Mouse (Mus musculus) stomach, embryonic 15.5 days (tissue): ENCODE results near the gene Lyst. TPM values are rescaled to one million over a fixed set of nuclear protein-coding genes. Genes with fewer than 3 reads are reported as not detected.
"Not testable (repeated sequence)": the region's sequence is repeated elsewhere in the genome, so short reads cannot be mapped to it uniquely, and the experiment has no call there.

ENCODE experiments used
- ATAC-seq: fragments of 200-750 bp; cut with Nextera tagmentation; 2 replicates; pipeline ENCODE4 v1.8.0; 2017; ENCODE audit warnings: low read depth, moderate number of reproducible peaks, moderate TSS enrichment; ENCODE audit not compliant: insufficient read depth, low FRiP score
- H3K27ac ChIP-seq: fragments of 300-500 bp; sonication (generic); 2 replicates; pipeline ENCODE4 v1.5.1; 2015; ENCODE audit warnings: mild to moderate bottlenecking, inconsistent platforms
- H3K27me3 ChIP-seq: fragments of 300-500 bp; sonication (generic); replicated peaks from 2 replicates; pipeline ENCODE4 v1.6.1; 2015; ENCODE audit warnings: inconsistent platforms
- H3K36me3 ChIP-seq: fragments of 300-500 bp; sonication (generic); 2 replicates; pipeline ENCODE4 v1.6.1; 2015; ENCODE audit warnings: inconsistent platforms
- H3K4me1 ChIP-seq: fragments of 300-500 bp; sonication (generic); 2 replicates; pipeline ENCODE4 v1.6.1; 2015; ENCODE audit warnings: inconsistent platforms
- H3K4me2 ChIP-seq: fragments of 300-500 bp; sonication (generic); 2 replicates; pipeline ENCODE4 v1.6.1; 2015; ENCODE audit warnings: mild to moderate bottlenecking, inconsistent platforms
- H3K4me3 ChIP-seq: fragments of 300-500 bp; sonication (generic); replicated peaks from 2 replicates; pipeline ENCODE4 v1.5.1; 2015; ENCODE audit warnings: inconsistent platforms
- H3K9ac ChIP-seq: fragments of 300-500 bp; sonication (generic); 2 replicates; pipeline ENCODE4 v1.6.1; 2015; ENCODE audit warnings: inconsistent platforms
- H3K9me3 ChIP-seq: fragments of 300-500 bp; sonication (generic); 2 replicates; pipeline ENCODE4 v1.6.1; 2016; ENCODE audit warnings: inconsistent platforms
- WGBS: fragments of 180-500 bp; shearing (Covaris S2); methylation state at CpG from one replicate; pipeline ENCODE4 v1.1.7; 2015; 5-methylcytosine and 5-hydroxymethylcytosine counted together
- polyA plus RNA-seq: library from polyadenylated mRNA; unstranded; fragments of >200 nt; fragmentation: Nextera tagmentation; extraction: Ambion mirVana; gene quantifications from 2 replicates; pipeline ENCODE4 v1.2.1, GENCODE M21; 2015

Gene Lyst
- polyA plus RNA-seq, 1 experiment from 2014 or later: 6.6 TPM

DNA sequence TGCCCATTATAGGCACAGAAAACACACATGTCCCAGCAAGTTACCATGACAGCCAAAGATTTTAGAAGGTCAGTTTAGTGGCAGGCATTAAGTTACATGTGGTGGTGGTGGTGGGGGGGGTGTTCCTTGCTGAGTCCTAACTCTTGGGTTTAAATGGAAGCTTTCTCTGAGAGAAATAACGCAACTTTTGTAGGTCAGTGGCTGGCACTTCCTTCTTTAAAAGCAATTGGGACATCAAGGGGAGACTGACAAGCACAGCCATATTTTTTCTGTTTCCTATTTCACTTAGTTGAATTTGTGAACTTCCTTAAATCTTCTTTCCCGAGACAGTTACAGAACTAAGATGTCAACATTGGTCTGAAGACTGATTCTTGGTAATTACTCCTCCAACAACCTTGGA lies 75.9 kb downstream of the Lyst start:
- not testable (repeated sequence) for H3K27me3 ChIP-seq, H3K4me2 ChIP-seq, ATAC-seq, H3K4me3 ChIP-seq, H3K9ac ChIP-seq, H3K27ac ChIP-seq, H3K4me1 ChIP-seq, H3K9me3 ChIP-seq, H3K36me3 ChIP-seq
- 74% methylated on average over 2 of the region's 2 CpGs for WGBS

DNA sequence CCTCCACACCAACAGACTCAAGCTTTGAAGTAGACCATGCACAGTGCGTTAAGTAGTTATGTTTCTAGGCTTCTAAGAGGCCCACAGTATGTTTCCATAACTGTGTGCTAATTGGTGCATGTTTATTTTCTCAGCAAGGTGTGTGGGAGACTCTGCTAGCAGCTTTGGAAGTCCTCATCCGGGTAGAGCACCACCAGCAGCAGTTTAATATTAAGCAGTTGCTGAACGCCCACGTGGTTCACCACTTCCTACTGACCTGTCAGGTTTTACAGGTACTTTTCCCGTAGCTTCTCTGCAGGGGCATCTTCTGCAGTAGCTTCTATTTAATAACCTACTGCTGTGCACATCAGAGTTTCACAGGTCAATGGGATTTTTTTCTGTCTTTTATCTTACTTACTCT lies 80.5 kb downstream of the Lyst start:
- Histone ChIP-seq H3K27ac (no peak overlapping the region), H3K36me3 (no peaks in the 10 kb centered on the region), H3K9me3 (no peaks in the 10 kb centered on the region), H3K4me1 (no peaks in the 10 kb centered on the region), H3K9ac (no peak overlapping the region), H3K4me2 (no peak overlapping the region), H3K4me3 (no peak overlapping the region), H3K27me3 (no peaks in the 10 kb centered on the region)
- 52% methylated on average over 5 of the region's 5 CpGs for WGBS
- no peak for ATAC-seq

DNA sequence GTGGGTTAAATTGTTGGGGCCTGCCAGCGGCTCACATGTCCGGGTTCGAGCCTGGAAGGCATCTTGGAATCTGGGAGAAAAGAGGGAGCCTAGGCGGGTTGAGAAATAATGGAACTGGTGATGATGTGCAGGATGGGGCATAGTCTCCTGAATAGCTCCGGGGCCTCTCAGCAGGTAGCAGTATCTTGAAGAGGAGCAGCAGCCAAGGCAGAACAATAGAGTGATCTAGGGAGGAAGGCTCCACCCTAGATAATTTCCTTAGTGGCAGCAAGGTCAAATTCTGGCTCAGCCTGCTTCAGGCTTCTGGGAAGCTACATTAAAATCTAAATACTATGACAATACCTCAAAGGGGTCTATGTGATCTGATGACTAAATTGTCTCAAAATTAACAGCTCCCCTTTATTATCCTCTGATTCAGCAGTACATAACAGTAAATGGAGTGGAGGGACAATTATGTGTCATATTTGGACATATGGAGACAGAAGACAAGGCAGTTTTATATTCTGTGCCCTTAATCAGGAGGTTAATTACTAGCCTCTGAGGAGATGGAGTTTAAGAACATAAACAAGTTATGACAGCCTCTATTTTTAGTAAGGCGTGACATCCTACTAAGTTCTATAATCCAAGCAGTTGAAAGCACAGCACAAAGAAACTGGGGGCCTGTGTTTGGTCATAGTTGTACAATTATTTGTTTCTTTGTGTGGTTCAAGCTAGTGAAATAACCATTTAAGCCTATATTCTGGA lies 81.6 kb downstream of the Lyst start:
- Histone ChIP-seq H3K27me3 (no peaks in the 10 kb centered on the region), H3K9me3 (no peaks in the 10 kb centered on the region), H3K9ac (no peak overlapping the region), H3K4me2 (no peak overlapping the region), H3K27ac (no peak overlapping the region), H3K4me1 (no peaks in the 10 kb centered on the region), H3K36me3 (no peaks in the 10 kb centered on the region), H3K4me3 (no peak overlapping the region)
- no peak for ATAC-seq
- 80% methylated on average over 6 of the region's 6 CpGs for WGBS

DNA sequence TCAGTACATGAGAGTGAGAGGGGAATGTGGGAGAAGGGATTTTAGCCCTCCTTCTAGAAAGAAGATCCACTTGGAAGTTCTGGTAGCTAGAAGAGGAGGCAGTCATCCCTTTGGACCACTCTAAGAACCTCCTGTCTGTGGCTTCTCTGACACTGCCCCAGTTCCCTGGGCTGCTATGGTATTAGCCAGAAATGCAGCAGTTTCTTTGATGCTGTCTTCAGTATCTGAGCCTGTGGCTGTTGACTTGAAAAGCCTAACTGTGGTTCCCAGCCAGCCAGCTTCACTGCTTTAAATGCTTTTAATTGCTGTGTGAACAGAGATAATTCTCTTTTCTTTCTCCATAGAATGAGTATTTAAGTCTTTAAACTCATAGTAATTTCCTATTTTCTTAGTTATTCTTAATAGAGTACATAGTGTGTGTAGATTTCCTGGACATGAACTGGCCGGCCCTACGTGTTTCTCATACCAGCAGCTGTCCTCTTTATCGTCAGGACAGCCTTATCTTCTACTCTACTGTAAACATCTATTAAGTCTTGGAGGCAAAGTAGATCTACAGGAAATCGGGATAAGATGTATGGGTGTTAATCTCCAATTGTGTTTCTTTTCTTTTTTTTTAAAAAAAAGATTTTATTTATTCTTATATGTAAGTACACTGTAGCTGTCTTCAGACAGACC lies 84.6 kb downstream of the Lyst start:
- no peaks in the 10 kb centered on the region for H3K27me3 ChIP-seq
- no peaks in the 10 kb centered on the region for H3K9me3 ChIP-seq
- 69% methylated on average over 4 of the region's 4 CpGs for WGBS
- no peak overlapping the region for H3K27ac ChIP-seq
- no peaks in the 10 kb centered on the region for H3K36me3 ChIP-seq
- no peak overlapping the region for H3K4me2 ChIP-seq
- H3K9ac ChIP-seq: no peak overlapping the region
- ATAC-seq: no peak
- H3K4me1 ChIP-seq: no peaks in the 10 kb centered on the region
- no peak overlapping the region for H3K4me3 ChIP-seq

DNA sequence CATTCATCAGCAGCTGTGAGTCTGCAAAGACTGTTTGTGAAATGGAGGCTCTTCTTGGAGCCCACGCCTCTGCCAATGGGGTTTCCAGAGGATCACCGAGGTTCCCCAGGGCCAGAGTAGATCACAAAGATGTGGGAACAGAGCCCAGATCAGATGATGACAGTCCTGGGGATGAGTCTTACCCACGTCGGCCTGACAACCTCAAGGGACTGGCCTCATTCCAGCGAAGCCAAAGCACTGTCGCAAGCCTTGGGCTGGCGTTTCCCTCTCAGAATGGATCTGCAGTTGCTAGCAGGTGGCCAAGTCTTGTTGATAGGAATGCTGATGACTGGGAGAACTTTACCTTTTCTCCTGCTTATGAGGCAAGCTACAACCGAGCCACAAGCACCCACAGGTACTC lies 87.7 kb downstream of the Lyst start:
- Histone ChIP-seq H3K36me3 (no peaks in the 10 kb centered on the region), H3K27ac (no peak overlapping the region), H3K4me2 (no peak overlapping the region), H3K4me1 (no peaks in the 10 kb centered on the region), H3K9me3 (no peaks in the 10 kb centered on the region), H3K9ac (no peak overlapping the region), H3K27me3 (no peaks in the 10 kb centered on the region), H3K4me3 (no peak overlapping the region)
- ATAC-seq: no peak
- 83% methylated on average over 8 of the region's 8 CpGs for WGBS

DNA sequence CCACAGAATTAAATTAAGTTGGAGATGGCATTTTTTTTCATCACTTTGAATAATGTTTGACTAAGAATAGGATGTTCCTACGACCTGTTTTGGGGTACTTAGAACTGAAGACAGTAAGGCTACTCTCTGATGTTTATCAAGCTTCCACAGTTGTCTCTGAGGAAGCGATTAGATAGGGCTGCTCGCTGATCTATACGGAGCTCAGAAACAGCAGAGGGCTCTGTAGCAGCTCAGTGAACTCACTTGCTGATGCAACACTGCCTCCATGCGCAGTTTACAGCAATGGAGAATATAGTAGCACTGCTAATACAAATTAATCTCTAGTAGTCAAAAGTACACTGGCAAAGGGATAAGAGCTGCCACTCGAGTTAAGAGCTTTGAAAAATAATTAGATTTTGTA lies 91.4 kb downstream of the Lyst start:
- WGBS: 59% methylated on average over 6 of the region's 6 CpGs
- Histone ChIP-seq H3K36me3 (no peaks in the 10 kb centered on the region), H3K9ac (no peak overlapping the region), H3K9me3 (no peaks in the 10 kb centered on the region), H3K4me2 (no peak overlapping the region), H3K27me3 (no peaks in the 10 kb centered on the region), H3K4me1 (no peaks in the 10 kb centered on the region), H3K4me3 (no peak overlapping the region), H3K27ac (no peak overlapping the region)
- ATAC-seq: no peak

DNA sequence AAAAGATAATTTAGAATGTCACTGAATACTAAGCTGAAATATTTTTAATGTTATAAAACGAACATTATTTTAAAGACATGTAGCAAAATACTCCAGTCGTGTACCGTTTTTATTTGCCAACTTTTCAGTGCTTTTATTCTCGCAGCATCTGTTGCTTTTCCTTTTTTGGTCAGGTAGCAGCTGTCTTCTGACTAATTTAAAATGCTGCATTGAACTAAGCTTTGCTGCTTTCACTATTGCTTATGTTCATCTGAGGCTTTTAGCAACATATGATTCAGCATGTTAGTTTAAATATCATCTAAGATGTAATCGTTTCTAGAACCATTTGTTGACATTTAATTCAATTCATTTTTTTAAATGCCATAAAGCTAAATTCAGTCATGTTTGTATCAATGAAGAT lies 113.3 kb downstream of the Lyst start:
- Histone ChIP-seq H3K27ac (no peak overlapping the region), H3K27me3 (no peaks in the 10 kb centered on the region), H3K4me2 (no peak overlapping the region), H3K4me3 (no peak overlapping the region), H3K36me3 (no peaks in the 10 kb centered on the region), H3K4me1 (no peaks in the 10 kb centered on the region), H3K9me3 (no peaks in the 10 kb centered on the region), H3K9ac (no peak overlapping the region)
- WGBS: 73% methylated on average over 5 of the region's 5 CpGs
- no peak for ATAC-seq

DNA sequence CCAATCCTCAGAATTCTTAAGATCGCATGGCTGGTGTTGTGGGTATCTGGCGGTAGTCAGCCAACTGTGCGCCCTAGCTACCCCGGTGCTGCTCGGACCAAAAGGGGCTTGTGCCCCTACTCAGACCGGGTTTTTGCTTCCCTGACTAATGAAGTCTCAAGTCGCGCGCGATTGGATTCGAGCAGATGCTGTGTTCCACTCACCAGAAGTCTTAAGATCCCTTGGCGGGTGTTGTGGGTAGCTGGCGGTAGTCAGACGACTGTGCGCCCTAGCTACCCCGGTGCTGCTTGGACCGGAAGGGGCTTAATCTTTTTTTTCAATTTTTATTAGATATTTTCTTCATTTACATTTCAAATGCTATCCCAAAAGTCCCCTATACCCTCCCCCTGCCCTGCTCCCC lies 131.2 kb downstream of the Lyst start:
- not testable (repeated sequence) for ATAC-seq, H3K27me3 ChIP-seq, H3K4me1 ChIP-seq, H3K27ac ChIP-seq, H3K4me2 ChIP-seq, H3K36me3 ChIP-seq, H3K4me3 ChIP-seq, H3K9ac ChIP-seq, H3K9me3 ChIP-seq
- WGBS: 89% methylated on average over 17 of the region's 17 CpGs

DNA sequence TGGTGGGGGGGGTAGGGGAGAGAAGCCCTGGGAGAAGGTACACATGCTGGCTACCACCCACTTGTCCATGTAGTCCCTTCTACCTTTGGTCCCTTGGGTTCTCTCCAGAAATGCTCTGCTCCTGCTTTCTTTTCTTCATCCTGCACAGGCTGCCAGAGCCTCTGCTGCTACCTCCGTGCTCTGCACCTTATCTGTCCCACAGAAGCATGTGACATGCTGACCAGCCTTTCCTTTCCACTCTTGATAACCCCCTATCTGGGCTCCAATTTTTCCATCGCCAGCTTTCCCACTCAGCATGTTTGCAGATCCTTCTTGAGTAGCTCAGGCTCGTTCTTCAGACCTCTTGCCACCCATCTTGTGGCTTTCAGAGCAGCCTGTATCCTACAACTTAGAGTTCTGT lies 133.1 kb downstream of the Lyst start:
- no peaks in the 10 kb centered on the region for H3K27me3 ChIP-seq
- no peak overlapping the region for H3K4me3 ChIP-seq
- ATAC-seq: no peak
- no peaks in the 10 kb centered on the region for H3K36me3 ChIP-seq
- H3K4me1 ChIP-seq: no peaks in the 10 kb centered on the region
- no peaks in the 10 kb centered on the region for H3K9me3 ChIP-seq
- H3K9ac ChIP-seq: no peak overlapping the region
- no peak overlapping the region for H3K27ac ChIP-seq
- H3K4me2 ChIP-seq: no peak overlapping the region
- 70% methylated on average over 3 of the region's 3 CpGs for WGBS

DNA sequence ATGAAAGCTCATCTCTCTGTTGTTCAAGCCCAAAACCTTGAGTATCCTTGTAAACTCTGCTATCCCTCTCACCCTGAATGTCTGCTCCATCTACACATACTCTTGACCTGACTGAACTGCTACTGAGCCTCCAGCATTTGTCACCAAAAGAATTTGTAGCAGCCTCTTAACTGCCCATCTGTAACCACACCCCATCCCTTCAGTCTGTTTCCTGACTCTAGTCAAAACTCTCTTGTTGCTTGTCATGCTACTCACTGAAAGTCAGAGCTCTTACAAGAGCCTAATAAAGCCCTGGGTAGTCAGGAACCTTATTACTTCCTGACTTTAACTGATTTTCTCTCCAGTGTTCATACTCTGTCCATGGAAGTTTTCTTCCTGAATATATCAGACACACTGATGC lies 133.6 kb downstream of the Lyst start:
- Histone ChIP-seq H3K4me1 (no peaks in the 10 kb centered on the region), H3K4me3 (no peak overlapping the region), H3K27ac (no peak overlapping the region), H3K36me3 (no peaks in the 10 kb centered on the region), H3K27me3 (no peaks in the 10 kb centered on the region), H3K4me2 (no peak overlapping the region), H3K9ac (no peak overlapping the region), H3K9me3 (no peaks in the 10 kb centered on the region)
- ATAC-seq: no peak

DNA sequence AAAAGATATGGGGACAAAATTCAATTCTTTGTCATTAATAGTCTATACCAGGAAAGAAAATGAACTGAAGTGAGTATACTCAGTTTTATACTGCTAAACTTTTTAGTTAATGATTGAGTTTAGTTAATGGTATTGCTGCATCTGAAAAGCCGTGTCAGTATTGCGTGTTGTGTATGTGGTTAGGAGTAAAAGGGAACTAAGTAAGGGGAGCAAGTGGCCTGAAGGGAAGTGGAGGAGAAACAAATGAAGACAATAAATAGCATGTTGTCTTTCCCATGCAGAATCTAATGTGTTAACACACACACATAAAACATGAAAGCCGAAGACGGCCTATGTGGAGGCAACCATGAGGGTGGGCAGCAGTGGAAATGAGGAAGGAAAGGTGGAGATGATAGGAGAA lies 149.0 kb downstream of the Lyst start:
- Histone ChIP-seq H3K36me3 (0 out of 2 replicates have a peak, but pooled peaks cover 3% of the 10 kb centered on the region), H3K4me2 (no peak overlapping the region), H3K9me3 (no peaks in the 10 kb centered on the region), H3K27ac (no peak overlapping the region), H3K4me1 (no peaks in the 10 kb centered on the region), H3K27me3 (no peaks in the 10 kb centered on the region), H3K4me3 (no peak overlapping the region), H3K9ac (no peak overlapping the region)
- WGBS: 88% methylated on average over 4 of the region's 4 CpGs
- no peak for ATAC-seq

DNA sequence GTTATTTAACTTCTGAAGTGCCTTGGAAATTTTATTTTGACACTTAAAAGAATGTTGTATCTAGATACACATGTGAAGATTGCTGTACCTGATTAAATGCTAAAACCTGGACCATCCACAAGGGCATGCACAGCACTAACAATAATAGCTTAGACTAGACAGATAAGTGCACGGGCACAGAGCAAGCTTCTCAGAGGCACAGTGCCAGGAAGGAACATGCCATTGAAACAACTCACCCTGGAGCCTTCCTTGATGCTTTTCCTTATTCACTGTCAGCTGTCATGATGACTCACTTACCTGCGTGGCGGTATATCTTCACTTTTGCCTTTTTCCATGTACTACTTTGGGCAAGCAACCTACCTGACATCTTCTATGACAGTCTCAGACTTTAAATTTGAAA lies 155.7 kb downstream of the Lyst start:
- WGBS: 78% methylated on average over 3 of the region's 3 CpGs

More for the DNA sequence above, 155.7 kb downstream of the Lyst start:
- no peaks in the 10 kb centered on the region for H3K4me1 ChIP-seq
- no peak overlapping the region for H3K4me3 ChIP-seq
- no peaks in the 10 kb centered on the region for H3K9me3 ChIP-seq
- H3K27ac ChIP-seq: no peak overlapping the region
- 0 out of 2 replicates have a peak, but pooled peaks cover 6% of the 10 kb centered on the region for H3K36me3 ChIP-seq
- H3K9ac ChIP-seq: no peak overlapping the region
- no peaks in the 10 kb centered on the region for H3K27me3 ChIP-seq
- ATAC-seq: no peak
- H3K4me2 ChIP-seq: no peak overlapping the region
